Mouse (Mus musculus): ENCODE measurements at regions not wholly inside any gene's neighbourhood (a gene's known extent, or its start where the extent isn't known, plus 50 kb on each side); places are given as distances from the start of the nearest gene placed in this dataset.

DNA sequence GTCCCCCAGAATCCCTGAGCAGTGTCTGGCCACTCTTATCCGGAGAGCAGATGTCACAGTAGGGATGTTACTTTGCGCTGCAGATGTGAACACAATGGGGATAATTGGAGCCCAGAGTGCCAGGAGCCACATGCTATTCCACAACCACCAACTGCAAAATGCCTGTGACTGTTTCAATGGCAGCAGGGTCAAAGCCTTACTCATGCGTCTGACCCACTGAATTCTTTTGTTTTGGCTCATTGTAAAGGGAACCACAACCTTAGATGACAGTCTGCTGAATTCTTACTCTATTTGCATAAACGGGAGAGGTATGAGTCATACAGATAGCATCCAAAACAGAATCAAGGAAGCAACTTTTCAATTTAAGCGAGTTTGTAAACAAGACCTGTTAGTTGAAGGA is 276.8 kb upstream of the Pkn2 start:
- H3K27me3 ChIP-seq (ENCODE audit: control insufficient read depth, insufficient read depth, low read length) = no peaks in the 10 kb centered on the region
- H3K4me3 ChIP-seq (replicated peaks; ENCODE audit: low read length) = no peak overlapping the region
- H3K36me3 ChIP-seq (replicated peaks; ENCODE audit: control insufficient read depth, insufficient read depth) = no peaks in the 10 kb centered on the region
- no peaks in the 10 kb centered on the region for H3K9me3 ChIP-seq (ENCODE audit: control insufficient read depth, low read length)
- DNase-seq (ENCODE audit: low spot score) (no peak), ATAC-seq (ENCODE audit: low FRiP score) (no peak)
- H3K27ac ChIP-seq = no peak overlapping the region
- no peak overlapping the region for H3K4me2 ChIP-seq (replicated peaks)
- 30% methylated on average over 5 of the region's 5 CpGs for WGBS
- no peaks in the 10 kb centered on the region for H3K4me1 ChIP-seq (replicated peaks; ENCODE audit: control insufficient read depth, insufficient read depth, low read length)
- no peak overlapping the region for H3K9ac ChIP-seq

GRCm38 (mm10) chr3:143156733-143157524 is 275.1 kb upstream of the Pkn2 start:
- DNase-seq (ENCODE audit: low spot score) (no peak), ATAC-seq (ENCODE audit: low FRiP score) (no peak)
- no peaks in the 10 kb centered on the region for H3K36me3 ChIP-seq (replicated peaks; ENCODE audit: control insufficient read depth, insufficient read depth)
- H3K9me3 ChIP-seq (ENCODE audit: control insufficient read depth, low read length) = no peaks in the 10 kb centered on the region
- no peak overlapping the region for H3K9ac ChIP-seq
- H3K27me3 ChIP-seq (ENCODE audit: control insufficient read depth, insufficient read depth, low read length) = no peaks in the 10 kb centered on the region
- H3K4me2 ChIP-seq (replicated peaks) = no peak overlapping the region
- no peak overlapping the region for H3K4me3 ChIP-seq (replicated peaks; ENCODE audit: low read length)
- H3K4me1 ChIP-seq (replicated peaks; ENCODE audit: control insufficient read depth, insufficient read depth, low read length) = no peaks in the 10 kb centered on the region
- no peak overlapping the region for H3K27ac ChIP-seq

DNA sequence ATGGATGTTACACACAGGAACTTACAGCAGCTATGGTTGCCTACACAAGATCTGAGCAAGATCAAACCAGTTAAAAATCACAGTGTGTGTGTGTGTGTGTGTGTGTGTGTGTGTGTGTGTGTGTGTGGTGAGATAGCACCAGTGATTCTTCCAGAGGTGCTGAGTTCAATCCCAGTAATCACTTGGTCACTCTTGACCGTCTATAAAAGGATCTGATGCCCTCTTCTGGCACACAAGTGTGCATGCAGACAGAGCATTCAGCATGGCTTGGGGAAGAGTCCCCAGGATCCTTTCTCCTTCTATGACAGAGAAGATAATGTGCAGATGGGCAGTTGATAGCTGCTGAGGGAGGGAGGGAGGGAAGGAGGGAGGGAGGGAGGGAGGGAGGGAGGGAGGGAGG is 274.4 kb upstream of the Pkn2 start:
- Histone ChIP-seq H3K27ac (no peak overlapping the region), H3K9ac (no peak overlapping the region), H3K4me3 (replicated peaks; ENCODE audit: low read length) (no peak overlapping the region), H3K4me1 (replicated peaks; ENCODE audit: control insufficient read depth, insufficient read depth, low read length) (no peaks in the 10 kb centered on the region), H3K9me3 (ENCODE audit: control insufficient read depth, low read length) (no peaks in the 10 kb centered on the region), H3K4me2 (replicated peaks) (no peak overlapping the region), H3K27me3 (ENCODE audit: control insufficient read depth, insufficient read depth, low read length) (no peaks in the 10 kb centered on the region), H3K36me3 (replicated peaks; ENCODE audit: control insufficient read depth, insufficient read depth) (no peaks in the 10 kb centered on the region)
- no peak for ATAC-seq (ENCODE audit: low FRiP score)
- 44% methylated on average over 1 of the region's 1 CpGs for WGBS
- DNase-seq (ENCODE audit: low spot score) = no peak

DNA sequence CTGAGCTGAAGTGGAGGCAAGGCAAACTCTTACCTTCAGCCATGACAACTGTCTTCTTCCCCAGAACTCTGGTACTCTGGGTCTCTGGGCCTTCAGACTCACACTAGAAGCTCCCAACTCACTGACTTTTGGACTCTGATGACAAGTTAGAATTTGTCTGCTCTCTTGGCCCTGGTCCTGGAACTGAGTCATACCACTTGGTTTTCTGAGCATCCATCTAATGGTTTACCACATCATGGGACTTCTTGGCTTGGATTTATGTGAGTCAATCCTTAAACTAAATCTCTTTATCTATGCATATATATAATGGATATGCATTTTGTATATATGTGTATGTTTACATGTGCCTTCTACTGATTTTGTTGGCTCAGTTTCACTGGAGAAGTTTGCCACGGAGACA is 273.8 kb upstream of the Pkn2 start:
- no peaks in the 10 kb centered on the region for H3K4me1 ChIP-seq (replicated peaks; ENCODE audit: control insufficient read depth, insufficient read depth, low read length)
- H3K27me3 ChIP-seq (ENCODE audit: control insufficient read depth, insufficient read depth, low read length) = no peaks in the 10 kb centered on the region
- H3K9me3 ChIP-seq (ENCODE audit: control insufficient read depth, low read length) = no peaks in the 10 kb centered on the region
- no peak overlapping the region for H3K9ac ChIP-seq
- H3K27ac ChIP-seq = no peak overlapping the region
- DNase-seq (ENCODE audit: low spot score) (no peak), ATAC-seq (ENCODE audit: low FRiP score) (no peak)
- WGBS = 94% methylated on average over 1 of the region's 1 CpGs
- no peak overlapping the region for H3K4me2 ChIP-seq (replicated peaks)
- H3K4me3 ChIP-seq (replicated peaks; ENCODE audit: low read length) = no peak overlapping the region
- H3K36me3 ChIP-seq (replicated peaks; ENCODE audit: control insufficient read depth, insufficient read depth) = no peaks in the 10 kb centered on the region

DNA sequence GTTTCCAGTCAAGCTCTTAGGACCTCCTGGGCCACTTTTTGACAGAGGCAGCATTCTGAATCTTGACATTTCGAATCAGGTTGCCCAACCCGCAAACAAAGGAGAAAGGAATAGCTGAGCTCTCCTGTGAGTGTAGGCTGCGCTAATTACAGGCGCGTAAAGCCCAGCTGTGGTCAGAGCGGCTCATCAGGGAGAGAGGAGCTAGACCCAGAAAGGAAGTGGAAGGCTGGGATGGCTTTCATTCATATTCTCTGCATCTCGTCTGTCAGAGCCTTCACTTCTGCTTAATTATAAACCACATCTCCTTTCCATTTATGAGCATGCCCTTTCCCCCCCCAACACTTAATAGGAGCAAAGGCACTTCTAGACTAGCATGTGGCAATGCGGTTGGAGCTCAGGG is 265.7 kb upstream of the Pkn2 start:
- H3K4me1 ChIP-seq (replicated peaks; ENCODE audit: control insufficient read depth, insufficient read depth, low read length) = no peaks in the 10 kb centered on the region
- ATAC-seq (ENCODE audit: low FRiP score) (no peak), DNase-seq (ENCODE audit: low spot score) (no peak)
- 44% methylated on average over 8 of the region's 8 CpGs for WGBS
- no peaks in the 10 kb centered on the region for H3K9me3 ChIP-seq (ENCODE audit: control insufficient read depth, low read length)
- H3K27me3 ChIP-seq (ENCODE audit: control insufficient read depth, insufficient read depth, low read length) = no peaks in the 10 kb centered on the region
- H3K9ac ChIP-seq = no peak overlapping the region
- no peaks in the 10 kb centered on the region for H3K36me3 ChIP-seq (replicated peaks; ENCODE audit: control insufficient read depth, insufficient read depth)
- H3K27ac ChIP-seq = no peak overlapping the region
- no peak overlapping the region for H3K4me3 ChIP-seq (replicated peaks; ENCODE audit: low read length)
- no peak overlapping the region for H3K4me2 ChIP-seq (replicated peaks)

GRCm38 (mm10) chr3:143138952-143139351 is 257.1 kb upstream of the Pkn2 start:
- Histone ChIP-seq H3K4me3 (replicated peaks; ENCODE audit: low read length) (no peak overlapping the region), H3K9ac (no peak overlapping the region), H3K9me3 (ENCODE audit: control insufficient read depth, low read length) (no peaks in the 10 kb centered on the region), H3K27me3 (ENCODE audit: control insufficient read depth, insufficient read depth, low read length) (no peaks in the 10 kb centered on the region), H3K4me1 (replicated peaks; ENCODE audit: control insufficient read depth, insufficient read depth, low read length) (no peaks in the 10 kb centered on the region), H3K27ac (no peak overlapping the region), H3K4me2 (replicated peaks) (no peak overlapping the region), H3K36me3 (replicated peaks; ENCODE audit: control insufficient read depth, insufficient read depth) (no peaks in the 10 kb centered on the region)
- DNase-seq (ENCODE audit: low spot score) (no peak), ATAC-seq (ENCODE audit: low FRiP score) (no peak)
- WGBS = 95% methylated on average over 3 of the region's 3 CpGs

DNA sequence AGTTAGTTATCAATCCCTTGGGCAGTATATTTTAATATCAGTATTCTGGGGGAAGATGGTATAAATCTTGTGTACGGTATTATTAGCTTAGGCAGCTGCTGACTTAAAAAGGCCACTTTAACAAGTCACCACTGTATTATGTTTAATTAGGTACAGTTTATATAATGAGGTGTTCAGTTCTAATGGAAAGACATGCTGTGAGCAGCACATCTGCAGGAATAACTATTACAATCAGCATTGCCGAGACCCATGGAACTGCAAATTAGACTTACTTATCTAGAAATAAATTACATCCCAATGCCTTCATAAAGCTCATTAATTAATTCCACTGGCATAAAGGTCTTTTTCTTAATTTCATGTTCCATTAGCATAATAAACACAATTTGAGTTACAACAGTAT is 252.7 kb upstream of the Pkn2 start:
- H3K4me3 ChIP-seq (replicated peaks; ENCODE audit: low read length) = no peak overlapping the region
- H3K36me3 ChIP-seq (replicated peaks; ENCODE audit: control insufficient read depth, insufficient read depth) = no peaks in the 10 kb centered on the region
- no peaks in the 10 kb centered on the region for H3K27me3 ChIP-seq (ENCODE audit: control insufficient read depth, insufficient read depth, low read length)
- DNase-seq (ENCODE audit: low spot score) (no peak), ATAC-seq (ENCODE audit: low FRiP score) (0 out of 2 replicates have a peak, but pooled peaks have one; percentile 59)
- no peaks in the 10 kb centered on the region for H3K9me3 ChIP-seq (ENCODE audit: control insufficient read depth, low read length)
- no peak overlapping the region for H3K27ac ChIP-seq
- no peak overlapping the region for H3K4me2 ChIP-seq (replicated peaks)
- 46% methylated on average over 2 of the region's 2 CpGs for WGBS
- no peak overlapping the region for H3K9ac ChIP-seq
- H3K4me1 ChIP-seq (replicated peaks; ENCODE audit: control insufficient read depth, insufficient read depth, low read length) = no peaks in the 10 kb centered on the region

- WGBS = 78% methylated on average over 13 of the region's 13 CpGs
- Histone ChIP-seq H3K9me3 (ENCODE audit: control insufficient read depth, low read length) (no peaks in the 10 kb centered on the region), H3K4me1 (replicated peaks; ENCODE audit: control insufficient read depth, insufficient read depth, low read length) (peaks cover 12% of the 10 kb centered on the region), H3K36me3 (replicated peaks; ENCODE audit: control insufficient read depth, insufficient read depth) (no peaks in the 10 kb centered on the region), H3K9ac (no peak overlapping the region), H3K27ac (no peak overlapping the region), H3K4me2 (replicated peaks) (no peak overlapping the region), H3K27me3 (ENCODE audit: control insufficient read depth, insufficient read depth, low read length) (no peaks in the 10 kb centered on the region), H3K4me3 (replicated peaks; ENCODE audit: low read length) (no peak overlapping the region)
- ATAC-seq (ENCODE audit: low FRiP score) (no peak), DNase-seq (ENCODE audit: low spot score) (no peak)
Observed at GRCm38 (mm10) chr3:143107733-143108291, 226.0 kb upstream of the Pkn2 start.

- Histone ChIP-seq H3K36me3 (replicated peaks; ENCODE audit: control insufficient read depth, insufficient read depth) (no peaks in the 10 kb centered on the region), H3K4me2 (replicated peaks) (no peak overlapping the region), H3K27me3 (ENCODE audit: control insufficient read depth, insufficient read depth, low read length) (no peaks in the 10 kb centered on the region), H3K9me3 (ENCODE audit: control insufficient read depth, low read length) (no peaks in the 10 kb centered on the region), H3K9ac (no peak overlapping the region), H3K27ac (no peak overlapping the region), H3K4me3 (replicated peaks; ENCODE audit: low read length) (no peak overlapping the region), H3K4me1 (replicated peaks; ENCODE audit: control insufficient read depth, insufficient read depth, low read length) (peaks cover 17% of the 10 kb centered on the region)
- ATAC-seq (ENCODE audit: low FRiP score) = no peak
- 36% methylated on average over 2 of the region's 2 CpGs for WGBS
- no peak for DNase-seq (ENCODE audit: low spot score)
Observed at GRCm38 (mm10) chr3:143104734-143105133, 222.9 kb upstream of the Pkn2 start.
